Mouse (Mus musculus) inflammation-experienced regulatory T-cells, adult 16 weeks (primary cell): ENCODE results near the gene Itgbl1. TPM values are rescaled to one million over a fixed set of nuclear protein-coding genes. Genes with fewer than 3 reads are reported as not detected.

Source experiments
- polyA plus RNA-seq: library from polyadenylated mRNA; unstranded; fragments of 100-300 nt; shearing (Covaris generic); gene quantifications from one replicate; pipeline ENCODE4 v1.2.1, GENCODE M21; 2017

Itgbl1 gene
- polyA plus RNA-seq: not detected

GRCm38 (mm10) chr14:123659921-123660385, at the start of gene Itgbl1:
Gene Itgbl1 (plus strand): TSS chr14:123659971.

GRCm38 (mm10) chr14:123626501-123627179, 33.1 kb upstream of the Itgbl1 start, which contains the start of gene Nalcn:
Gene Nalcn (minus strand): TSS chr14:123627144.

Other genes starting within 250 kb of the Itgbl1 start
- gene Nalcn, start 32.8 kb upstream of the Itgbl1 start, polyA plus RNA-seq: not detected